Comparison of ENCODE assay signal across 29 mouse cellular contexts in genomic region chr15:95819249-95820035, GRCm38 (mm10). TPM values are rescaled to one million over a fixed set of nuclear protein-coding genes. Genes with fewer than 3 reads are reported as not detected.
A peak's percentile ranks its signal among the peaks of the same experiment; 100 is the strongest.
DNase-seq lines count a peak whose midpoint lies in the region; TF ChIP-seq lines count a peak whose summit lies in the region.
"Had no signal": no experiment of that assay in that cellular context is flagged by ENCODE, and none has a peak within 500 bp of the region (broad histone marks: within the 10 kb centered on the region; RNA-seq: fewer than 3 reads in every experiment).

No protein-coding gene starts in this region.

- peaks cover 11% of the 10 kb centered on the region for H3K4me1 ChIP-seq in testis, adult 2 months (ENCODE audit: control insufficient read depth, insufficient read depth, low read length)
- H3K4me1 ChIP-seq: forebrain, embryonic 15.5 days; neural tube, embryonic 12.5 days had no signal

- DNase-seq in heart, adult 11 months, result peak; percentile 83
- DNase-seq in heart, postnatal 25 days (ENCODE audit: low spot score), result no peak
- DNase-seq in testis, postnatal 14 days (ENCODE audit: low spot score), result no peak
- peak; percentile 22 for DNase-seq in adipocyte (ENCODE audit: low spot score)
- no peak for DNase-seq in layer of hippocampus, postnatal 36 days
- no peak for DNase-seq in gastrocnemius, postnatal 4 days (ENCODE audit: low spot score in 2 of 2)
- DNase-seq: adrenal gland, adult 2 months; gastrocnemius, postnatal 25 days; heart, adult 2 months; heart, postnatal 14 days; kidney, adult 18-20 months; layer of hippocampus, adult 9-11 months; lung, embryonic 14.5 days; lung, postnatal 14 days; right cerebral cortex, adult 18-20 months; spleen, adult 18-20 months; thymus, postnatal 4 days had no signal

- H3K27me3 ChIP-seq in testis, adult 2 months (ENCODE audit: control insufficient read depth, insufficient read depth, low read length), result no peaks in the 10 kb centered on the region
- H3K27me3 ChIP-seq: embryonic facial prominence, embryonic 13.5 days; forebrain, embryonic 15.5 days; heart, embryonic 13.5 days; kidney, embryonic 15.5 days; limb, embryonic 12.5 days; neural tube, embryonic 12.5 days had no signal

- intact Hi-C loops in heart, postnatal 25 days (cut with DNase I), result no loop called here

- TF ChIP-seq CTCF in testis, adult 2 months (IDR thresholded peaks at IDR 0.05; ENCODE audit: control insufficient read depth, insufficient read depth, insufficient replicate concordance, low read depth, low read length), result no peak

- no peak for TF ChIP-seq POLR2A in testis, adult 2 months (IDR thresholded peaks at IDR 0.05; ENCODE audit: control insufficient read depth, low read depth, low read length)

- peak overlapping the region; percentile 79 for H3K4me3 ChIP-seq in testis, adult 2 months (ENCODE audit: control insufficient read depth, low read depth, low read length)
- H3K4me3 ChIP-seq: embryonic facial prominence, embryonic 13.5 days; forebrain, embryonic 10.5 days; forebrain, embryonic 15.5 days; heart, adult 2 months; heart, embryonic 13.5 days; kidney, embryonic 15.5 days; left cerebral cortex, adult 2 months; limb, embryonic 12.5 days; myocyte; neural tube, embryonic 12.5 days had no signal

- H3K36me3 ChIP-seq in testis, adult 2 months (ENCODE audit: control insufficient read depth, insufficient read depth, low read length), result no peaks in the 10 kb centered on the region
- H3K36me3 ChIP-seq: forebrain, embryonic 15.5 days; G1E; limb, embryonic 12.5 days had no signal

- H3K27ac ChIP-seq in testis, adult 2 months (ENCODE audit: control insufficient read depth, insufficient read depth, low read depth, low read length), result no peak overlapping the region
- H3K27ac ChIP-seq: embryonic facial prominence, embryonic 13.5 days; forebrain, embryonic 10.5 days; forebrain, embryonic 15.5 days; heart, adult 2 months; heart, embryonic 13.5 days; kidney, embryonic 15.5 days; left cerebral cortex, adult 2 months; limb, embryonic 12.5 days; liver, embryonic 14.5 days; neural tube, embryonic 12.5 days had no signal

RNA-seq across cellular contexts. Expression of gene Ano6, which starts 28.8 kb away (rescaled TPM):
- 10 to 100 TPM; 21.1 to 25.9 TPM for total RNA-seq in heart, postnatal 25 days (2021)
- 5.5 and 5.8 TPM in 2 replicates for polyA plus RNA-seq in testis, adult 2 months (2012; rRNA removed)
- 10 to 100 TPM; 26.7 TPM for total RNA-seq in layer of hippocampus, postnatal 36 days (2021)
- 10 to 100 TPM; 87.9 to 88.7 TPM for total RNA-seq in gastrocnemius, postnatal 4 days (2021)

Comparison
In these comparisons a context has a peak if more than half of its experiments do, and no peak if none do; other contexts are left out.
1. DNase-seq: peak in heart, adult 11 months (single experiment) and adipocyte (single experiment); none in heart, postnatal 25 days (single experiment), testis, postnatal 14 days (single experiment), layer of hippocampus, postnatal 36 days (0 of 2) and gastrocnemius, postnatal 4 days (0 of 2).